Mouse (Mus musculus): ENCODE measurements around the gene Fbxw27.
"Not testable (repeated sequence)": the region's sequence is repeated elsewhere in the genome, so short reads cannot be mapped to it uniquely, and the experiment has no call there.

DNA sequence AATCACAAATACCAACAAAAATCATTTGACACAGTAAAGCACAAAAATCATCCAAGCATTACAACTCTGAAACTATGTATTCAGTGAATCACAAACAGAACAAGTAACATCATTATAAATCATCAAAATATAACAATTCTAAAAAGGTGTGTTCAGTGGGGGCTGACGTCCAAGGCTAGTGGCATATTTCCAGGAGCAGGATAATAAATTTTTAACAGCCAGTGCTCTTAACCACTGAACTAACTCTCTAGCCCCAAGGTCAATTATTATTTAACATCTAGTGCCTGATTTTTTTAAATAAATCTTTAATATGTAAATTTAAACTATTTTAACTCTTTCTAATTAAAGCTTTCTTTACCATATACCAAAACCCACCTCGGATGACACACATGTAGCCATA is 15.1 kb upstream of the Fbxw27 start:
- TF ChIP-seq POLR2A, CTCF (IDR thresholded peaks at IDR 0.05; ENCODE audit: insufficient read depth, low read depth, low read length): not testable (repeated sequence)
